Mouse (Mus musculus): ENCODE results near the gene Elmo2.

The Elmo2 gene

DNA sequence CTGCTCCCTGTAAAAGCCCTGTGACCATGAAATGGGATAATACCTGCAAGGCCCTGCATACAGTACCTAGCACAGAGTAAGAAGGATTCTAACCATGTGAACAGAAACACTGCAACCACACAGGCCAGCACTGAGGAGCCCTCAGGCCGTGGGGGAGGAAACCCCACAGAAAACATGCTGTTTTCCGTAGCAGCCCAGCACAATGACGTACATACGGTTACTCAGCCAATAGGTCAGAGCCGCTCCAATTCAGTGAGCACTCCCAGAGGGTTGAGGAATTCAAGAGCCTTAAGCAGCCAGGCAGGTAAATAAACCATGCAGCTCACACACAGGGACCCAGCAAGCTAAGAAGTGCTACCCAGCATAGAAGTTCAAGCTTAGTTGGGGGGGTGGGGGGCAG is 2.4 kb downstream of the Elmo2 start:
- peak in 1 of 2 experiments; percentile 51 for DNase-seq (ENCODE audit: low spot score in 2 of 2)

GRCm38 (mm10) chr2:165323484-165323883 is 2.8 kb downstream of the Elmo2 start:
- no peak for DNase-seq (ENCODE audit: low spot score in 2 of 2)

- no peak for DNase-seq (ENCODE audit: low spot score in 2 of 2)
Observed at GRCm38 (mm10) chr2:165321981-165322735, 4.1 kb downstream of the Elmo2 start.

- DNase-seq (ENCODE audit: low spot score in 2 of 2) = peak; percentile 35 to 60
Observed at GRCm38 (mm10) chr2:165321381-165321888, 4.8 kb downstream of the Elmo2 start.

- no peak for DNase-seq (ENCODE audit: low spot score in 2 of 2)
Observed at GRCm38 (mm10) chr2:165320531-165321150, 5.6 kb downstream of the Elmo2 start.

DNA sequence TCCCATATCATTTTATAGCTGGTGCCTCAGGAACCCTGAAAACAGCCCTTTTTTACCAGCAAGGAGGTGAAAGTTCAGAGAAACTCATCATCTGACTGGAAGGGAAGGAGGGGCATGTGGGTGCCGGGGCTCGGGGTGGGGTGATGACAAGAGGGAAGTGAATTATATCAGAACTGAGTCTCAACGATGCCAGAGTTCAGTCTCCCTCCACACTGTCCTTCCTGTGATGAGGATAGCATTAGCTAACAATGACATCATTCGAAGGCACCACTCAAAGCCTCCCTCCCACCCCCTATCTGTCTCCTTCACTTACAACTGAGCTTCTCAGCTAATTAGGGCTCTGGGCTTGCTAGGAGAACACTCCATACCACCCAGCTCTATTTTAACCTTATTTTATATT is 6.8 kb downstream of the Elmo2 start:
- DNase-seq (ENCODE audit: low spot score in 2 of 2) = peak in 1 of 2 experiments; percentile 34

DNA sequence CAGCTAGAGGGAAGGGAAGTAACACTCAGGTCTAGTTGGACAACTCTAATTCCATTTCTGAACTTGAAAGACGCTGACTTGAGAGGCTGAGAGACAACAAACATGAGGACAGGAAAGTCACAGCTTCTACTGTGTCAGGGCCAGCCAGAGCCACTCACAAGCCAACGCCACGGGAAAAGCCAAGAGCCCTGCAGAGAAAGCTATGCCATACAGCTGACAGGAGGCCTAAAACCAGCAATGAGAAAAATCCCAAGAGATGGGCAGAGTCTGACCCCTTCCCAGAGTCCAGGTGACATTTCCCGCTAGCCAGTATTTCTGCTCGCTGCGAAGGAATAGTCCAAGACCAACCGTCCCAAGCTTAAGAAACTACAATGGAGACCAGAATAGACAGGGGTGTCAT is 7.3 kb downstream of the Elmo2 start:
- no peak for DNase-seq (ENCODE audit: low spot score in 2 of 2)

DNA sequence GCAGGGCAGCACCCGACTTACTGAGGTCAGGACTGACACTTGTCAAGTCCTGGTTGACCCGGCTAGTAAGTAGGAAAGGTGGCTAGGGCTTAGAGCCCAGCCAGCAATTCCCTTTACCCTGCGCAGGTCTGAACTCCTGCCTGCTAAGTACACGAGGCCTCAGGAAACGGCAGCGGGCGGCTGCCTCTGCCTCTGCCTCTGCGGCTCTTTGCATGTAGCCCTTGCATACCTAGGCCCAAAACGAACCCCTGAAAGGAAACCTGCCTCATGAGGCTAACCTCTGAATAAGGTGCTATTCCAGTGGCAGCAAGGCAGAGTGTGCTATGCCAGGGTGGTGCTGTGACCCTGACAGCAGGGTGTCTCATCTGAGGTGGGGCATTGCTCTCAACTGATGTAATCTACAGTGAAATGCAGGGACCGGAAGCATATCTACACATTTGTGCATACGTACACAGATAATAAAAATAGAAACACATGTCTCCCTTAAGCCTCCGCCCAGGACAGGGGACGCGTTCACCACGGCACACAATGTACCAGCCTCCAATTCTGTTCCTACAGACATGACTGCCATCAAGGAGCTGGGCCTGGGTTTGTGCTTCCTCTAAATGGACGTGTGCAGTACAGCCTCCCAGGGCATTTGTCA is 8.5 kb downstream of the Elmo2 start:
- DNase-seq (ENCODE audit: low spot score in 2 of 2) = peak in 1 of 2 experiments; percentile 44

DNA sequence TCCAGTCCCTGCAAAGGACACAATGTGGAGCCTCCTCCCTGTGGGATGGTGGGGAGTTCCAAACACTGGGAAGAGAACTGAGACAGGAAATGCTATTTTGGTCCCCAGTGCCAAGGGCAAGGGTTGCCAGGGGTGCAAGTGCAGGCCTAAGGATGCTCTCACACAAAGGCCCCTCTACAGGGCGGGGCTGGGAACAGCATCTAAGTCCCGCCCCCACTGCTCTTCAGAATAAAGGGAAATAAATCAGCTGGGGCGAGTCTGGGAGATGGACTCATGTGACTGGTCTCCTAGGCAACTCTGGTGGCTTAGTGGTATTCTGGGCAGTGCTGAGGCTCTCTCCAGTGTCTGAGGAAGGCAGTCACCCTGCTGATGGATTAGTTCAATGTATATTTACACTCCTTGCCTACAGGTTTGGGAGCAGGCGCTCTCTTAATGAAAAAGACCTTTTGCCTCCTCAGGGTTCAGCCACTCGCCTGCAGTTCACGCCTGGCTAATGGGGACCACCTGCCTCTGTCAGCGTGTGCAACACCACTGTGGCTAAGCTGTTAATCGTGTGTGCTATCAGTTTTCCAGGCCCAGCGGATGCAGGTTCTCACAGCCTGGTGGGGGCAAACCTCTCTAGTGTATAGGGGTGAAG is 9.3 kb downstream of the Elmo2 start:
- no peak for DNase-seq (ENCODE audit: low spot score in 2 of 2)

- no peak for DNase-seq (ENCODE audit: low spot score in 2 of 2)
Observed at GRCm38 (mm10) chr2:165316204-165316603, 10.1 kb downstream of the Elmo2 start.

DNA sequence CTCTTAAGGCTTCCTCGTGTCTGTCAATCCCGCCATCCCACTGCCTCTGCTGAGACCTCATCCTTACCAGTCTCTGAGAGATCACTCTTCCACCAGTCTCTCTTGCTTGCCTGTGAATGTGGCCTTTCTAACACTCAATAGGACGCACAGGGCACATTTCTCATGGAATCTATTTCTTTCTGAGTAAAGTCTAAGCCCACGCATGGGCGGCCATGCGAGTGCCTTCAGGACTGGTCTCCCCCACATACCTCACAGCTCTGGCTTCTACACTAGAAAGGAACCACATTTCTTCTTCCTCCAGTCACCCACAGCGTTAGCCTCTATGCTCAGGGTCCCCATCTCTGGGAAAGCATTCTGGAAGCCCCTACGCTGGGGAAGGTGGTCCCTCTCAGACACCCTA is 12.1 kb downstream of the Elmo2 start:
- DNase-seq (ENCODE audit: low spot score in 2 of 2) = no peak

DNA sequence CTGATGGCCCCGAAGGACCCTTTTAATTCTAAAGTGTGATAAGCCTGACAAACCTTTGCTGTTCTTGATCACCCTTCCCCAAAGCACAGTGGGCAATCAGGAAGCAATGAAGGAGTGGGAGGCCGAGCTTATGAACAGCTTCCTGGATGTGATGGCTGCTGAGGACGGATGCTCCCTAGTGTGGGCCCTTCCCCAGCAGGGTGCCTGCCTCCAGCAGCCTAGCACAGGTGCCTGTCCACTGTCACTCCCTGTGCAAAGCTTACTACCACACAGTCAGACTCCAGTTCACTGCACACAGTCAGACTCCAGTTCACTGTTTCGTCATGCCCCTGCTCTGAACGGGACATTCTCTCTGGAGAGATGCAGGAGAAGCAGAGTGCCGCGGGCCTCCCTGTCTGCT is 13.9 kb downstream of the Elmo2 start:
- DNase-seq (ENCODE audit: low spot score in 2 of 2) = no peak

GRCm38 (mm10) chr2:165311577-165311976 is 14.7 kb downstream of the Elmo2 start:
- DNase-seq (ENCODE audit: low spot score in 2 of 2) = no peak

GRCm38 (mm10) chr2:165310818-165311425 is 15.4 kb downstream of the Elmo2 start:
- DNase-seq (ENCODE audit: low spot score in 2 of 2) = no peak

GRCm38 (mm10) chr2:165307801-165308200 is 18.5 kb downstream of the Elmo2 start:
- no peak for DNase-seq (ENCODE audit: low spot score in 2 of 2)

- DNase-seq (ENCODE audit: low spot score in 2 of 2) = no peak
Observed at GRCm38 (mm10) chr2:165305438-165305837, 20.8 kb downstream of the Elmo2 start.

DNA sequence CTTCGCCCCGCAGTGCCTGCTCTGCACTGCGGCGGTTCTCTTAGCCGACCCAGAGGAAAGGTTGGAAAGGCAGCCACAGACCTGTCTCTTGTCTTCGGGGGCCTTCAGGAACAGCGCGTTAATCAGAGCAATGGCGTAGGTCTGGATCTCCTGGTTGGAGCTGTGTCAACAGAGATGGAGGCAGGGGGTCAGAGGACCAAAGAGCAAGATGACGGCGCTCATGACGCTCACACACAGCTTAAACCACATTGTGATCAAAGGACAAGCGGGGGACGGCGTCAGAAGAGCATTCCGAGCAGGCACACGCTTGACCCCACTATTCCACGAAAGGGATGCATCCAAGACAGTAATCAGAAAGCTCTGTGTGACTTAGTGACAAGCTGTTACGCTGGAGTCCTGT is 21.5 kb downstream of the Elmo2 start:
- DNase-seq (ENCODE audit: low spot score in 2 of 2) = no peak

GRCm38 (mm10) chr2:165303354-165304012 is 22.8 kb downstream of the Elmo2 start:
- no peak for DNase-seq (ENCODE audit: low spot score in 2 of 2)

DNA sequence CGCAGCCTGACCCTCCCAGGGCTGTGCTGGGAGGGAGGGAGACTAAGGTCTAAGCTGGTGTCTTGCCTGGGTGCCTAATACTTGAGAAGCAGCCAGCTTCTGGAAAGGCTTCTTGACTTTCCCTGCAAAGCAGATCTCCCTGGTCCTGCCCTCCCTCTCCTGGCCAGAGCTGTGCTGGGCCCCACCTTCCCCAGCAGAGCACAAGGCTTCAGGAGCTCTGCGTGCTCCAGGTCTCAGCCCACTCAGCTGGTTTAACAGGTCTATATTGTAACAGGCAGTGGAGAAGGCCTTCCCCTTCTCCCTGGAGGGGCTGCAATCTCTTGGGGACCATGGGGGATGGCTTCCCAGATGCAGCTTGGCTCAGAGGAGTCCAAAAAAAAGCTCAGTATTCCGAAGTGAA is 24.9 kb downstream of the Elmo2 start:
- no peak for DNase-seq (ENCODE audit: low spot score in 2 of 2)

GRCm38 (mm10) chr2:165300885-165301284 is 25.4 kb downstream of the Elmo2 start:
- no peak for DNase-seq (ENCODE audit: low spot score in 2 of 2)

DNA sequence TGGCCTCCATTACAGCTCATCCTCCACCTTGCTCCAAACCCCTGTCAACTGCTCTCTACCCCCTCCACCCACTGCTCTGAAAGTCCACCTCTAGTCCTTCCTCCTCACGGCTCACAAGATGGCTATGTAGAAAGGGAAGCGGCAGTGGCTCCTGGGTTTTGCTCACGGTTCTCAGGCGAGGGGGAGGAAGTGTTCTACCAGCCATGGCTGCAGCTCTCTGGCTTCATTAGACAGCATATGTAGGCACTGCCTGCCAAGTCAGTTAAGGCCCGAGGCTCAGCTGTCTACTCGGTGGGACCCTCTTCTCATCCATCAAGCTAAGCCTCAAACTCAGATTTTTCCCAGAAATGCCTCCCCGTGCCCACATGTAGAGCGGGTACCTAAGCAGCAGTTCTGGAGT is 25.9 kb downstream of the Elmo2 start:
- DNase-seq (ENCODE audit: low spot score in 2 of 2) = no peak

Data from natural killer cell, adult 2 months (primary cell).